ENCODE assay signal across 10 mouse cellular contexts in genomic region chr9:95113157-95114135, GRCm38 (mm10).
DNase-seq lines count a peak whose midpoint lies in the region; ATAC-seq and TF ChIP-seq lines count a peak whose summit lies in the region.
"Had no signal": no experiment of that assay in that cellular context is flagged by ENCODE, and none has a peak within 500 bp of the region (broad histone marks: within the 10 kb centered on the region; RNA-seq: fewer than 3 reads in every experiment).

No protein-coding gene starts in this region.

- no peaks in the 10 kb centered on the region for H3K27me3 ChIP-seq in forebrain, postnatal 0 days (ENCODE audit: insufficient read depth, low read length)
- H3K27me3 ChIP-seq in midbrain, embryonic 14.5 days (ENCODE audit: control insufficient read depth, insufficient read depth, low read length) = no peaks in the 10 kb centered on the region

- no peak overlapping the region for H3K4me3 ChIP-seq in layer of hippocampus, adult 2 months
- no peak overlapping the region for H3K4me3 ChIP-seq in forebrain, postnatal 0 days (ENCODE audit: low read depth, low read length)
- no peak overlapping the region for H3K4me3 ChIP-seq in midbrain, embryonic 14.5 days (replicated peaks; ENCODE audit: low read depth, low read length)
- H3K4me3 ChIP-seq: erythroblast, embryonic 14.5 days; limb, embryonic 10.5 days had no signal

- no peak for DNase-seq in layer of hippocampus, adult 2 months (ENCODE audit: low spot score in 2 of 2)
- no peak for DNase-seq in layer of hippocampus, adult 8-10 months (ENCODE audit: low spot score in 2 of 2)
- DNase-seq in brain, embryonic 14.5 days (ENCODE audit: low read depth) = peak; percentile 67
- DNase-seq in forebrain, postnatal 0 days = peak; percentile 26
- peak; percentile 48 for DNase-seq in midbrain, embryonic 14.5 days
- no peak for DNase-seq in left cerebral cortex, adult 11 months (ENCODE audit: low spot score)
- DNase-seq: kidney, postnatal 10 days had no signal

- H3K9me3 ChIP-seq in forebrain, postnatal 0 days (ENCODE audit: low read length) = no peaks in the 10 kb centered on the region
- no peaks in the 10 kb centered on the region for H3K9me3 ChIP-seq in midbrain, embryonic 14.5 days (ENCODE audit: control insufficient read depth, low read length)
- H3K9me3 ChIP-seq: limb, embryonic 10.5 days had no signal

- ATAC-seq in forebrain, postnatal 0 days = peak; percentile 36
- ATAC-seq in midbrain, embryonic 14.5 days (ENCODE audit: low FRiP score, low TSS enrichment) = 0 out of 2 replicates have a peak, but pooled peaks have one; percentile 34
- ATAC-seq in frontal cortex, adult (ENCODE audit: low TSS enrichment) = no peak

- no peak for TF ChIP-seq CTCF in layer of hippocampus, adult 2 months (conservative IDR thresholded peaks at IDR 0.05)
- no peak for TF ChIP-seq CTCF in brain, embryonic 14.5 days (IDR thresholded peaks at IDR 0.05; ENCODE audit: borderline replicate concordance, extremely low read depth, insufficient read depth, insufficient read length)
- TF ChIP-seq CTCF in forebrain, postnatal 0 days (IDR thresholded peaks at IDR 0.05; ENCODE audit: low read depth) = no peak

- H3K9ac ChIP-seq in forebrain, postnatal 0 days = no peak overlapping the region
- no peak overlapping the region for H3K9ac ChIP-seq in midbrain, embryonic 14.5 days (replicated peaks; ENCODE audit: low read length)

- H3K27ac ChIP-seq in layer of hippocampus, adult 2 months = peak overlapping the region; percentile 47
- H3K27ac ChIP-seq in forebrain, postnatal 0 days (ENCODE audit: low read depth, low read length) = no peak overlapping the region
- 0 out of 2 replicates have a peak overlapping the region, but pooled peaks have one; percentile 3 for H3K27ac ChIP-seq in midbrain, embryonic 14.5 days (replicated peaks; ENCODE audit: low read depth, low read length)
- H3K27ac ChIP-seq: limb, embryonic 10.5 days had no signal

- WGBS in forebrain, postnatal 0 days = 37% methylated on average over 12 of the region's 12 CpGs
- 31% methylated on average over 12 of the region's 12 CpGs for WGBS in midbrain, embryonic 14.5 days

- no peaks in the 10 kb centered on the region for H3K4me1 ChIP-seq in forebrain, postnatal 0 days (ENCODE audit: insufficient read depth)
- peaks cover 4% of the 10 kb centered on the region; the same call in 1 of the 2 replicates for H3K4me1 ChIP-seq in midbrain, embryonic 14.5 days (ENCODE audit: control insufficient read depth, insufficient read depth, low read length)
- H3K4me1 ChIP-seq: limb, embryonic 10.5 days had no signal

- no peak for TF ChIP-seq POLR2A in brain, embryonic 14.5 days (IDR thresholded peaks at IDR 0.05; ENCODE audit: borderline replicate concordance, extremely low read depth, insufficient read depth, insufficient read length, poor library complexity, severe bottlenecking)

- no peaks in the 10 kb centered on the region for H3K36me3 ChIP-seq in forebrain, postnatal 0 days (ENCODE audit: insufficient read depth)
- H3K36me3 ChIP-seq in midbrain, embryonic 14.5 days (ENCODE audit: control insufficient read depth, insufficient read depth, low read length) = no peaks in the 10 kb centered on the region
- H3K36me3 ChIP-seq: limb, embryonic 10.5 days had no signal

- H3K4me2 ChIP-seq in forebrain, postnatal 0 days (ENCODE audit: low read depth) = no peak overlapping the region
- no peak overlapping the region for H3K4me2 ChIP-seq in midbrain, embryonic 14.5 days (ENCODE audit: low read length)

Comparison
In these comparisons a context has a peak if more than half of its experiments do, and no peak if none do; other contexts are left out.
1. DNase-seq: peak in brain, embryonic 14.5 days (single experiment), forebrain, postnatal 0 days (single experiment) and midbrain, embryonic 14.5 days (single experiment); none in layer of hippocampus, adult 2 months (0 of 2), layer of hippocampus, adult 8-10 months (0 of 2) and left cerebral cortex, adult 11 months (single experiment).